Mouse (Mus musculus) left cerebral cortex, adult 9 months (tissue): Measurements from ENCODE around the gene Tedc2.

ENCODE experiments used
- DNase-seq, 2 experiments: peaks; one replicate each; pipeline ENCODE4 v3.0.0; 2022; ENCODE audit warnings: low spot score in 2 of 2

The Tedc2 gene

GRCm38 (mm10) chr17:24212441-24213018 is 8.1 kb downstream of the Tedc2 start:
- DNase-seq, result no peak

- DNase-seq, result peak; percentile 81 to 91
Observed at GRCm38 (mm10) chr17:24211631-24212440, 8.8 kb downstream of the Tedc2 start.

- DNase-seq, result no peak
Observed at GRCm38 (mm10) chr17:24210591-24210990, 10.1 kb downstream of the Tedc2 start.

- DNase-seq, result no peak
Observed at GRCm38 (mm10) chr17:24209916-24210240, 10.8 kb downstream of the Tedc2 start.

GRCm38 (mm10) chr17:24209043-24209915 is 11.4 kb downstream of the Tedc2 start, which contains the start of gene Ntn3:
TSS of gene Ntn3 (minus strand) at chr17:24209531.
- DNase-seq, result peak in 1 of 2 experiments; percentile 45

GRCm38 (mm10) chr17:24208641-24209042 is 12.0 kb downstream of the Tedc2 start:
- DNase-seq, result peak in 1 of 2 experiments; percentile 28

GRCm38 (mm10) chr17:24207768-24208640 is 12.6 kb downstream of the Tedc2 start:
- no peak for DNase-seq

GRCm38 (mm10) chr17:24206451-24207351 is 13.9 kb downstream of the Tedc2 start:
- DNase-seq, result peak in 1 of 2 experiments; percentile 83

- DNase-seq, result no peak
Observed at GRCm38 (mm10) chr17:24205908-24206361, 14.7 kb downstream of the Tedc2 start.

GRCm38 (mm10) chr17:24205284-24205888 is 15.3 kb downstream of the Tedc2 start, which contains the start of gene Tbc1d24:
TSS of gene Tbc1d24 (minus strand) at chr17:24205562.
- DNase-seq, result peak; percentile 85 to 94

- DNase-seq, result peak in 1 of 2 experiments; percentile 23
Observed at GRCm38 (mm10) chr17:24204846-24205245, 15.8 kb downstream of the Tedc2 start.

GRCm38 (mm10) chr17:24203611-24204534 is 16.8 kb downstream of the Tedc2 start:
- no peak for DNase-seq

- DNase-seq, result no peak
Observed at GRCm38 (mm10) chr17:24203068-24203467, 17.6 kb downstream of the Tedc2 start.

GRCm38 (mm10) chr17:24201092-24201491 is 19.6 kb downstream of the Tedc2 start:
- DNase-seq, result no peak

GRCm38 (mm10) chr17:24199741-24200140 is 20.9 kb downstream of the Tedc2 start:
- DNase-seq, result no peak

GRCm38 (mm10) chr17:24199252-24199651 is 21.4 kb downstream of the Tedc2 start:
- peak in 1 of 2 experiments; percentile 83 for DNase-seq

GRCm38 (mm10) chr17:24197032-24197824 is 23.4 kb downstream of the Tedc2 start:
- peak in 1 of 2 experiments; percentile 67 for DNase-seq

GRCm38 (mm10) chr17:24195349-24195748 is 25.3 kb downstream of the Tedc2 start:
- no peak for DNase-seq
